Mouse (Mus musculus) skeletal muscle tissue, adult 2 months (tissue): Measurements from ENCODE around the gene Rin1.

ENCODE experiments used
- DNase-seq: peaks from one replicate; pipeline ENCODE4 v3.0.0-alpha.2; 2012; ENCODE audit warnings: low read depth, low spot score

The Rin1 gene

DNA sequence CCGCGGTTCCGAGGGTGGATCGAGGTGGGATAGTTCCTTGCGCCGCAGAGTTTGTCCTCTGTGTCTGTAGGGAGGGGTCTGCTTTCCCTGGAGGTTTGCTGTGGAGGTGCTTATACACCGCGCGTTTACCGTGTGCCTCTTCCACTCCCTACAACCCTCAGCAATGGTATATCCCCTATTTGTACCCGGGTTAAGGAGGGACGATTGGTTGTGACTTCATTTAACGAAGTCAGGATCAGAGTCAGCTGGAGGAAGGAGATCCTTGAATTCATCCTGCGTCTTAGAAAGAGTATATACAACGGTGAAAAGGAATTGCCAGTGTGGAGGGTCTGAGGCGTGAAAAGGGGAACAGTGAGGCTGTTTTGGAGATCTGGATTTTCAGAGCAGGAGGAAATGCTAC, 8.7 kb upstream of the Rin1 start:
- no peak for DNase-seq

DNA sequence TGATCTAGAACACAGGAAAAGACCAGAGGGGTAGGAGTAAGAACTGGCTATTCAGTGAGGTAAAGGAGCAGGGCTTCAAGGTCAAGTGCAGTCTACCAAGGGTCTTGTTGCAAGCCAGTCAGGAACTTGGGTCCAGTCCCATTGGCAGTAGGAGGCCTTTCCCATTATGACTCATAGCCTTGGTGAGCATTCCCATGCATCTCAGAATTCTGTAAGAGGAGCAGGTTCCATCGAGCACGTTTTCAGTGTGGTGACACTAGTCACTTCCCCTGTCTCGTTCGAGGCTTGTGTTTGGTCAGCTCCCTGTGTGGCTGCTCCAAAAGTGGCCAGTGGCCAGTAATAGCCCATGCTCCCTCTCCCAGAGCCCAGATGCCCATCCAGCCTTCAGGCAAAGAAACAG, 4.8 kb upstream of the Rin1 start:
- DNase-seq: no peak

DNA sequence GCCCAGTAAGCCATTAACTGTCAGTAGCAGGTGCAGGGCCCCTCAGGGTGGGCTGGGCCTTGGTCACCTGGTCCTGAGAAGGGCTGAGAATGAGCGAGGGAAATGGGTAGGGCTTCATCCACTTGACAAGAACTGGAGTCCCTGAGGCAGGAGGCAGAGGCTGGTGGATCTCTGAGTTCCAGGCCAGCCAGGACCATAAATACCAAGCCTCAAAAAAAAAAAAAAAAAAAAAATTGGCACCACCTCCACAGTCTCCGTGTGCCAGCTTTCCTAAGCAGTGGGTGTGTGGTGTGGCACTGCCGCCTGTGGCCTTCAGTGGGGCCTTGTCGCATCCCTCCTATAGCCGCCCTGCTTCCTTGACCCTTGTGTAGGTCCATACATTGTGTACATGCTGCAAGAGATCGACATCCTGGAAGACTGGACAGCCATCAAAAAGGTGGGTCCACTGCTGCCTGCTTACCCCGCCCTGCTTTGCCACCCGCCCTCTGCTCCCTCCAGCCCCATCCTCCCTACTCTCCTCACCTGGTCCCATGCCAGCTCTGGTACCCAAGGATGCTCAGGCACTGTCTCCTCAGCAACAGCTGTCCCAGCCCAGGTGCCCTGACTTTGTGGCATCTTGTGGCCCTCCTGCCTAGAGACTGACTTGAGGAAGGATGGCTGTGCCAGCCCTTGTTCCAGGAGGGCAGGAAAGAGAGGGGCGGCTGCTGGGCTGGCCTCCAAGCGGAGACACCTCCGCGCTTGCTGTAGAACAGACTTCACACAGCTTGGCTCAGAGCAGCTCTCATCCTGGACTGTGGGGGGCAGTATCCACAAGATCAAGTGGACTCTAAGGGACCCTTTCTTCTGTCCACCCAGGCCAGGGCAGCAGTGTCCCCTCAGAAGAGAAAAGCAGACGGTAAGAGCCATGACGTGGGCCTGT, 1.9 kb upstream of the Rin1 start:
- no peak for DNase-seq

DNA sequence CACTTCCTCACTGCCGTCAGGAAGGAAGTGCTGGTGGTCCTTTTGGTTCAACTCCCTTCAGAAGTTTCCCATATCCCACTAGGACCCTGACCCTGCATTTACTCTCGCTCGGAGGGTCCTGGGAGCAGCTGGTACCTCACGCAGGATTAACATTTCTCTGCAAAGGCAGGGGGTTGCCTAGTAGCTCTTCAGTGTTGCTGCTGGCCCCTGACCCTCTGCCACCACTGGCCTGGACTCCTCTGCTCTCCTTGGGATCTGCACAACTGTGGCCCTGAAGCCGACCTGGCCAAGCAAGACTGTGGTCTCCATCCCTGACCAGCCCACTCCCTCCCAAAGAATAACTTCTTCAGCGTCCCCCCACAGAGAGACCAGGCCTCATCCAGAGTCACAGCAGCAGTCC, 956 bp upstream of the Rin1 start:
- no peak for DNase-seq

DNA sequence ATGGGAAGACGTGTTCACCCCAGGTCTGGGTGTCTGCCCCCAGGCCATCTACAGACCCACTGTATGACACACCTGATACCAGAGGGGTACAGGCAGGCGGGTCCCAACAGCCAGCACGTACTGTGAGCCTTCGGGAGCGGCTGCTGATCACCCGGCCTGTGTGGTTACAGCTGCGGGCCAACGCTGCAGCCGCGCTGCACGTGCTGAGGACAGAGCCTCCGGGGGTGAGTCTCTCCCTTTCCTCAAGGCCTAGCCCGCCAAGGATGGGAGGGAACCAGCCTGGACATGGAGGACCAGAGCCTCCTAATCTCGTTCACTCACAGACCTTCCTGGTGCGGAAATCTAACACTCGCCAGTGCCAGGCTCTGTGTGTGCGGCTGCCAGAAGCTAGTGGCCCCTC, 750 bp downstream of the Rin1 start:
- DNase-seq: no peak

DNA sequence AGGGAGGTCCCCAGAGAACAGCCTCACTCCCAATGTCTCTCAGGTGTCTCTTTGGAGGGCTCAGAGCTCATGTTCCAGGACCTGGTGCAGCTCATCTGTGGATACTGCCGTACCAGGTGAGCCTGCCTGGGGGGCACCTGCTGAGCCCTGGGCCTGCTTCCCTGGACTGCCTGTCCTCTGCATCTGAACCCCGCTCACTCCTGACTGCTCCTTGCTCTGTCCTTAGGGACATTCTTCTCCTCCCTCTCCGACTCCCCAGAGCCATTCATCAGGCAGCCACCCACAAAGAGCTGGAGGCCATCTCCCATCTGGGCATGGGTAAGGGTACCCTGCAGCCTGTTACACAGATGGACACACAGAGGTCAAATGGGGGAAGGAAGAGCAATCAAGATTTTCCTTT, 1.2 kb downstream of the Rin1 start:
- DNase-seq: no peak

DNA sequence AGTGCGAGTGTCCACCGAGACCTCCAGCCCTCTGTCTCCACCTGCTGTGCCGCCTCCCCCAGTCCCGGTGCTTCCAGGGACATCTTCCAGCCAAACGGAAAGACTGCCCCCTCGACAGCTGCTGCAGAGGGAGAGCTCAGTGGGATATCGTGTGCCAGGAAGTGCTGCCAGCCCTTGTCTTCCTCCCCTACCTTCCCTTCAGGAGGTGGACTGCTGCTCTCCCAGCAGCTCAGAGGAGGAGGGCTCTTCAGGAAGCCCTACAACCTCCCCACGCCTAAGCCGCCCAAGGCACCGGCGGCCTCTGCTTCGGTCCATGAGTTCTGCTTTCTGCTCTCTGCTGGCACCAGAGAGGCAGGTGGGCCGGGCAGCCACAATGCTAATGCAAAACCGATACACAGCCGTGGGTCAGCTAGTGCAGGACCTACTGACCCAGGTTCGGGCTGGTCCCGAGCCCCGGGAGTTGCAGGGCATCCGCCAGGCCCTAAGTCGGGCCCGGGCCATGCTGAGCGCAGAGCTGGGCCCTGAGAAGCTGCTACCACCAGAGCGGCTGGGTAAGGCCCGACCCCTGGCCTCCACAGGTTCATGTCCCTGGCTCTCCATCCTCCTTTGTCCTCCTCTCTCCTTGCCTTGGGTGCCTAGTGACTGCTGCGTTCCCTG, 2.0 kb downstream of the Rin1 start:
- DNase-seq: no peak

DNA sequence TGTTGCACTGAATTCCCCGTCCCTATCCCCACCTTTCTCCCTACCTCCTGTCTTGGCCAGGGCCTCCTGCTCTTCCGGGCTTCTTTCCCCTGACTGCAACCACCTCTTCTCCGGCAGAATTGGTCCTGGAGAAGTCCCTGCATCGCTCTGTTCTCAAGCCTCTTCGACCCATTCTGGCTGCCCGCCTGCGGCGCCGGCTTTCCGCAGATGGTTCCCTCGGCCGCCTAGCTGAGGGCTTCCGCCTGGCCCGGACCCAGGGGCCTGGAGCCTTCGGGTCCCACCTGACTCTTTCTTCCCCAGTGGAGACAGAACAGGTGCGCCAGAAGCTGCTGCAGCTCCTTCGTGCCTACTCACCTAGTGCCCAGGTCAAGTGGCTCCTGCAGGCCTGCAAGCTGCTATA, 2.6 kb downstream of the Rin1 start:
- DNase-seq: no peak

DNA sequence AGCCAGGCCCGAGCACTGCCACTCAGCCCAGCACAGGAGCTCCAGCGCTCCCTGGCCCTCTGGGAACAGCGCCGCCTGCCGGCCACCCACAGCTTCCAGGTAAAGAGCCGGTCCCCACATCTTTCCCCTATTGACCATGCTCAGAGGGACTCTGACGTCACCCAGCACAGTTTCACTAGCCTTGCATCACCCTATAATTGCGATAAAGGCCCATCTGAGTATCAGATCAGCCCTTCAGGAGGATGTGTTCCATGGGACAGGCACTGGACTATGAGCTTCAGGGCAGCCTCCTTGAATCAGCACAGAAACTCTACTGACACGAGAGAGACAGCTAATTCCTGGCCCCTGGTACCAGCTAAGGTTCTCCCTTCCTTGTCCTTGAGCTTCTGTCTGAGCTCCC, 3.6 kb downstream of the Rin1 start:
- no peak for DNase-seq

DNA sequence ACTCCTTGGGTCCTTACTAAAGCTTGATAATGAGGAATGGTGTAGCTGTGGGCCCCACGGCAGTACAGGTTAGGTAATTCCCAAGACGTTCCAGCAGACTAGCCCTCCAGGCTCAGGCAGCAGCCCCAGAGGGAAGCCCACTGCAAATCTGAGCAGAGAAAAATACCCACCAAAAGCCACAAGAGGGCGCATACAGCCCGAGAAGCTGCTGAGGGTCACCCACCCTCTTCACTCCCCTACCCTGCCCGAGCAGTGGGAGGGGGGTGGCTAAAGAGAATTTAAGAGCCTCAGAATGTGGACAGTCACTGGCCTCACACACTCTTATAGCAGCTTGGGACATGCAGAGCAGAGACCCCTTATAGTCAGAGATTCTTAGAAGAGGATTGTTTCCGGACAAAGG, 6.0 kb downstream of the Rin1 start:
- DNase-seq: no peak

DNA sequence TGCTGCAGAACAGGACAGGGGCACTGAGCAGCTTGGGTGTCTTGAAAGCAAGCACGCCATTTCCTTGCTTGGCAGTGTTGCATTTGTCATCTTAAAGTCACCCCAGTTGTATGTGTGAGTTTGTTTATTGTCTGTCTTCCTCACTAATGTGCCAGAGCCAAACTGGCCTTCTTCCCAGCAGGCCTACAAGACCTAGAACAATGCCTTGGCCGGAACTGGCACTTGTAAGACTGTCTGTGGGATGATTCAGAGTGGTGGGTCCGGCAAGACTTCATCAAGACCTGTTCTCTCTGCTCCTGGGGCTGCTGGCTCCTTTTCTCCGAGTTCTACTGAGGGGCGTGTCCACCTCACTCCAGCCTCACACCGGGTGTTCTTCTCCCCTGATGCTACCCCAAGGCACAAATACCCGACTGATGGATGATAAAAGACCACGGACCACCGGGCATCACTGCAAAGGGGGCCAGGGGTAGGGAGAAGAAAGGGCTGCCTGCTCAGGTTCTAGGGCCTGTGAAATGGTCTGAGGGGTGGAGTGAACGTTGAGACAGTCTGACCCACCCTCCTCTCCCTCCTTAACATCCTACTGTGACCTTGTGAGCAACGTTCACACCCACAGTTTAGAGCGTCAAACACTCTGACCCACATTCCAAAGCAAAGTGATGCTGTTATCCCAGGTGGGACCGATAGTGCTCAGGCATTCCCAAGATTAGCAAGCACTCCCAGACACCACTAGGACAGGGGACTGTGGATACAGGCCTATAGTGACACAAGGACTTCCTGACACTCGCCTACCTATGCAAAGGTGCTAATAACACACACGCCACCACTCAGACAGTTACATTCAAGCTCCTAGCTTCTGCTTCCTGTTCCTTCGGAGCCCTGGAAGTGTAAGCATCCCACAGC, 7.8 kb downstream of the Rin1 start:
- no peak for DNase-seq

DNA sequence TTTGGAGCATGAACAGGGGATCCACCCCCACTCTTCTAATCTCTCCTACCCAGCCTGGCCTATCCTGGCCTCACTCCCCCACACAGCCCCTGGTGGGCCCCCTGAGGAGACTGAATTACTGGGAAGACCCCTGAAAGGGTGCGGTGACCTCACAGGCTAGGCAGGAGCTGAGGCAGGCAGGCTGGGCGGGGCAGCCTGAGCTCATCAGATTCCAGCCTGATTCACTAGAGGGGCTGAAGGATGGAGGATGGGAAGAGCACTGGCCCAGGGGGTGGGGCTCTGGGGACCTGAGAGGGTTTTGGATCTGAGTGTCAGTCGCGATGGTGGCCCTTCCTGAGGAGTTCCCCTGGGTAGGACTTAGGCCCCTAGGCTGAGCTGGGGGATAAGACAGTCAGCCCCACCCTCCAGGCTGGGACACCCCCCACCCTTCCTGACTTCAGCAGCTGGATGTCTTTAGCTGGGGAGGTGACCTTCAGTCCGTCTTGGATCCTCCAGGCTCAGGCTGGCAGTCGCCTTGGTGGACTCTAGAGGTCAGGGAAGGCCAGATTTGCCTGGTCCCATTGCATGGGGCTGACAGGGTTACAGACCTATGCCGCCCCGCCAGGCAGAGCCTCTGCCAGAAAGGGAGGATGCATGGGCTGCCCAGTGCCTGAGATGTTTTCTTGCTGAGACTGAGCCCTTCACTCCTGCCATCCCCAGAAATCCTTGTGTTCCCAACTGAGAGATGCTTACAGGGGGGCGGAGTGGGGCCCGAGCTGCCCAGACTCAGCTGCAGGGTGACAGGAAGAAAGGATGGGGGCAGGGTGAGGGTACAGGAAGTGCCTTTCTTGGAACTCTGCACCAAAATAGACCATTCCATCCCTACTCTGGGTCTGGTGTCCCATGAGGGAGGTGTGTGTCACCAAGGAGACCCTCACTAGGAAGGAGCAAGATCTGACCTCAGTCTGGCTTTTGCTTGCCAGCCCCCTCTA, 8.8 kb downstream of the Rin1 start:
- DNase-seq: no peak

DNA sequence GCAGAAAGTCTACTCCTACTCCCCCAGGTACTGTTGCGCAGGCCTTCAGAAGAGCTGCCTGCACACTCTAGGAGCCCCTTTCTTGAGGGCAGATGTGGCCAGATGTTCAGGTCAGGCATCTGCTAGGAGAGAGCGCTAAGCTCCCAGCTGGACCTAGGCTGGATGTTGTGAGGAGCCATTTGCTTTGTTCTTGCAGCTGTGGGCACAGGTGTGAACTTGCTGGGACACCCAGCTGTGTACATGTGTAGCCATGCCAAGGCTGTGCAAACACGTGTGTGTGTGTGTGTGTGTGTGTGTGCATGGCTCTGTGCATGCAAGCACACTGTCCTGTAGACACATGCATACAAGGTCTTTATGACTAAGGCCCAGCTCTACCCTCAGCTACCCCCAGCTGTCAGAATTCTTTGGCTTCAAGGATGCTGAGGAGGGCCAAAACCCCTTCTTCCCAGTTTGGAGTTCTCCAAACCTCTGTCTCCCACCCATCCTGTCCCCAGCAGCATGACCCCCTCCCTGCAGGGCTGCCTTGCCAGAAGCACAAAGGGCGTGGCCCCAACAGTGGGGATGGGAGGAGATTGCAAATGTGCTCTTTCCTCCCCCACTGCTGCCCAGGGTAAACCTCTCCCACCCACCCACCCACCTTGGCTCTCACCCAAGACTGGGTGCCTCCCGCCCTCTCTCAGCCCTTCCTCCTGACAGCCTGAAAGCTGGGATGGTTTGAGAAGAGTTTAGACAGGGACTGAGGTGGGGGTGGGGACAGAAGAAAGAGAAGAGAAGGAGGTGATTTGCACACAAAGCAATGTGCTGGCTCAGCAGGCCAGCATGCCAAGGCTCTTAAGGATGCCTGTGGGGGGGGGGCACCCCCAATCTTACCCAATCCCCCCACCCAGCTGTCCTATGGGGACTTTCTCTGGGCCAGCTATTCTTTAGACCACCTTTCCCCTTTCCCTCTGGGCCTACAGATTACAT, 10.4 kb downstream of the Rin1 start:
- no peak for DNase-seq

DNA sequence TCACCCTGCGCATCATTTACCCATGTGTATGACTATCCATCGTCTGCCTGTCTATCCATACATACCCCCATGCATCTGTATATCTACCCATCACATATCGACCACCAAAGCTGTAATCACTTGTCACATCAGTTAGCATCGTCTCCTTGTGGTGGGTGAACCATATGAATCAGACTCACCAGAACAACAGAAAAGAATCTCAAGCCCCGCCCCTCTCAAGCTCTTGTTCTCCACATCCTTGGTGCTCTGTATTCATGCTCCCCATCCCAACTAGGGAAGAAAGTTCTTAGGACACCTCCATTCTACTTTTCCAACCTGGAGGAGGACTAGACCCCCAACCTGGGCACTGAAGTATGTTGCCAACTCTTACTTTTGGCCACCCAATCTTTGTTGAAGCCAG, 11.8 kb downstream of the Rin1 start:
- no peak for DNase-seq

DNA sequence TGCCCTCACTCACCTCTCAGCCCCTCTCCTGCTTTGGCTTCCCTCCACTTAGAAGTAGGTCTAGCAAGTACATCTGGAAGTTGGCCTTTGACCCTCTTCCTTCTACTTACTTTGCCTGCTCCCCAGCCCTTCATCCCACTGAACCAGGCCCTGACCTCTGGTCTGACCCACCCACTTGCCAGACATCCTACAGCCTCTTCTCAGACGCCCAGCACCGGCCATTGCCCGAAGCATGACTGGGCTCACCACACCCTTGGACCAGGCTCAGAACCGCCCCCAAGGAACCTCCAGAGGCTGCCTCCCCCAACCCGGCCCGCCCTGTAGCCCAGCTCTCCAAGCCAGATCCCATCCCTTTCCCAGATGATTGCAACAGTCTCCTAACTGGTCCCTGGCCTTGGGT, 12.2 kb downstream of the Rin1 start:
- peak; percentile 73 for DNase-seq

DNA sequence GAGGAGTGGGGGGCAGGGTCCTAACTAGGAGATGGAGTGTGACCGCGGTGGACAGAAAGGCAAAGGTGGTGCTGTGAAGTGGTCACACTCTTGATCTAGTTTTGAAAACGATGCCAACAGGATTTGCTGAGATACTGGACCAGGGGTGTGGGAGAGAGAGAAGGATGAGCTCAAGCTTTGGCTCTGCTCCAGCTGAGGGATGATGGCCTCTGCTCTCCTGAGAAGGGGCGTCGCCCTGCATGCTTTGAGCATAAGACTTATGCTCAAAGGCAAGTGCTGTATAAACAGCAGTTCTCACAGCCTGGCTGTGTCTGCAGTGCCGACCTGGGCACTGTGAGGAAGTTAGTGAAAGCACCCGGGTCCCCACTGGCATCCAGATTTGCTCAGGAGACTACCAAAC, 14.8 kb downstream of the Rin1 start:
- DNase-seq: peak; percentile 83

DNA sequence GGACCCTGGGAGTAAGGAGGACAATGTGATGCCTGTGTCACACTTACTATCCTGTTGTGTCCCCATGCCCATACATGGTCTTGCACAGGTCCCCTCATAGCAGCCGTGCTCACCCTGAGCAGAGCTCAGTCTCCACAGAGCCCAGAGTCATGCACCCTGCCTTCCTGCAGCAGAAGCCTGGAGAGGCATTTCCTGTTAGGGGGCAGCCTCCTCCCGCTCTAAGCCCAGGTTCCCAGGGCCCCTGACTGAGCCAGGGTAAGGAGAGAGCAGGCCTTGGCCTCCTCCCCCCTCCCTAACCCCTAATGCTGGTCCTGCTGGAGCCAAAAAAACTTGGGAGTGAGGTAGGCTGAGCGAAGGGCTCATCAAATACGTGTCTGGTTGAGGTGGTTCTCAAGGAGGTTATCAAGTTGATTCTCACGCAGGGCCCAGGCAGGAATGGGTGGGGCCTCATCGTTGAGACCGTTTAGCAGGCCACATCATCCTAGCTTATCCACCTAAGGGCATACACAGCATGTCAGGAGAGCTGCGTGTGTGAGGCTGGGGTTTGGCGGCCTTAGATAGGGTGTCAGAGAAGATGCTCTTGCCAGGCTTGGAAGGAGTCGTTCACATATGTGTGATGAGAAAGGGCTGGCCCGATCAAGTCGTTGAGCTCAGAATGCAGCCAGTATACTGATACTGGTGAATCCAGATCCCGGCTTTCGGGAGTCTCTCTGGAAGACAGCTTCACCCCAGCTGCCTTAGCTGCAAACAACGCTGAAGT, 16.9 kb downstream of the Rin1 start:
- no peak for DNase-seq

DNA sequence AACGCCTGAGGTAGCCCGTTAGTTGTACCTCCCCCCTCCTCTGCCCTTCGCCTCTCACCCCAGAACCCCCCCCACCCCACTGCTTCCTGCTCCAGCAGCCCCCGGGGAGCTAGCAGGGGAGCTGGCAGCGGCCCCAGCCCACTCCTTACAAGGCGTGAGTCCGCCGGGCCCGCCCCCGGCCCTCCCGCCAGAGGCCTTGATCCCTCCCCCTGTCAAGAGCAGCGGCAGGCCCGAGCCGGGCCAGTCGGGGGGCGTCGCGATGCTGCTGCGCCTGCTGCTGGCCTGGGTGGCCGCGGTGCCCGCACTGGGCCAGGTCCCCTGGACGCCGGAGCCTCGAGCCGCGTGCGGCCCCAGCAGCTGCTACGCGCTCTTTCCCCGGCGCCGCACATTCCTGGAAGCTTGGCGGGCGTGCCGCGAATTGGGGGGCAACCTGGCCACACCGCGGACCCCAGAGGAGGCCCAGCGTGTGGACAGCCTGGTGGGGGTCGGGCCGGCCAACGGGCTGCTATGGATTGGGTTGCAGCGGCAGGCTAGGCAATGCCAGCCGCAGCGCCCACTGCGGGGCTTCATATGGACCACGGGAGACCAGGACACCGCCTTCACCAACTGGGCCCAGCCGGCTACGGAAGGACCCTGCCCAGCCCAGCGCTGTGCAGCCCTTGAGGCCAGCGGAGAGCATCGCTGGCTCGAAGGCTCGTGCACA, 17.7 kb downstream of the Rin1 start, which contains the start of gene Cd248:
Gene Cd248 (plus strand): TSS at position 212 of the 703 bp plus-strand sequence.
- DNase-seq: peak; percentile 84
